Mouse (Mus musculus): ENCODE results near the gene Snta1.
A peak's percentile ranks its signal among the peaks of the same experiment; 100 is the strongest.
"Not testable (repeated sequence)": the region's sequence is repeated elsewhere in the genome, so short reads cannot be mapped to it uniquely, and the experiment has no call there.

Gene Snta1

GRCm38 (mm10) chr2:154372842-154373500, 34.9 kb downstream of the Snta1 start, which contains the start of gene Cdk5rap1:
Gene Cdk5rap1 (minus strand): TSS chr2:154373010.
- DNase-seq (ENCODE audit: low spot score in 2 of 2), result no peak

DNA sequence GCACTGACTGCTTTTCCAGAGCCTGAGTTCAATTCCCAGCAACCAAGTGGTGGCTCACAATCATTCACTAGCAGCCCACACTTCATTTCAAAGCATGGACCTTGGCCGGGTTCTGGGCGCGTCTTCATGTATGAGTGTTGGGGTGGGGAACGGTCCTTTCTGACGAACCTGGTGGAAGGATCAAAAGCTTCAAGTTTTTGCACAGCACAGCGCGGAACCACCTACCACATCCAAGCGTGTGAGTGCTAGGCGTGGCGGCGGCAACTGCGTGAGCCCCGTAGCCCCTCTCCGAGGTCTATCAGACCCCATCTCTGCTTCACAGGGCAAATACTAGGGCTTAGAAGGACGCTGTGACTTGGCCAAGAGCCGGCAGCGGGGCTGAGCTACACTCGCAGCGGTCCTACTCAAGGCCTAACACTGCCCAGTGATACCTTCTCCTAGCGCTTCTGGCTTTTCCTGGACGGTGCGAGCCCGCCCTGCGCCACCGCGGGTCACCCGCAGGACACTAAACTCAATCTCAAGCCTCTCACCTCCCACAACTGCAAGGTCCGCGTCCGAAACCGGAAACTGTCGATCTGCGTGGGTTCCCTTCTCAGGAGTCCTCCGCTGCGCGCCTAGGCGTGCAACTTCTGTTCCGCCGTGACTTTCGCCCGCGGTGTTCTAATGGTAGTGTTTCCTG, 35.6 kb downstream of the Snta1 start:
- peak; percentile 81 to 85 for DNase-seq (ENCODE audit: low spot score in 2 of 2)

- DNase-seq (ENCODE audit: low spot score in 2 of 2), result no peak
Measured at GRCm38 (mm10) chr2:154367510-154367909, 40.4 kb downstream of the Snta1 start.

DNA sequence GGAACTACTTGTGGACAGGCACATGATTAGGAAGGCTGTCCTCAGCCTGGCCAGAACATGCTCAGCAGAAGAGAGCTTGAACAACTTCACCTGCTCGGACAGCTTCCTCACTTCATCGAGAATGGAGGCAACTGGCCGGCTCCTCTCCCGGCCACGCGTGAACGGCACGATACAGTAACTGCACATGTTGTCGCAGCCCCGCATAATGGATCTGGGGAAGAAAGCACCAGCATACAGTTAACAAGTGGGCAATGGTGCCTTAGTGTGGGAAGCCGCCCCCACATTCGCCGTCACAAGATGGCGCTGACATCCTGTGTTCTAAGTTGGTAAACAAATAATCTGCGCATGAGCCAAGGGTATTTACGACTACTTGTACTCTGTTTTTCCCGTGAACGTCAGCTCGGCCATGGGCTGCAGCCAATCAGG, 53.9 kb downstream of the Snta1 start:
- DNase-seq (ENCODE audit: low spot score in 2 of 2), result not testable (repeated sequence)

DNA sequence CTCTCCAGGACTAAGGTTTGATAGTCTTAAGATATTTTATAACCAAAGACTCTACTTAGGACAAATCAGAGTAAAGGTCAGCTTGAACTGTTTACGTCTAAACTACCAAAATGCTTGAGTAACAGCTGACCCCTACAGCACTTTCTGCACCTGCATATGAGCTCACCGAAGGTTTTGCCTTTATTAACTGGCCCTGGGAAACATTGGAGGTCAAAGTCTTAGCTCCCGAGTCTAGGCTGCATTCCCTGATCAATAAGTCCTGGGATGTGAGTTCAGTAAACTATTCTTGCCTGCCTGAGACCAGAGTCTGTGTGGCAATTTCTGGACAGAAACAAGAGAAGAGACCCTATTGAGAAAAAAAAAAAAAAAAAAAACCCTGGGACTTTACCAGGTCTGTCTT, 59.7 kb downstream of the Snta1 start:
- no peak for DNase-seq (ENCODE audit: low spot score in 2 of 2)

DNA sequence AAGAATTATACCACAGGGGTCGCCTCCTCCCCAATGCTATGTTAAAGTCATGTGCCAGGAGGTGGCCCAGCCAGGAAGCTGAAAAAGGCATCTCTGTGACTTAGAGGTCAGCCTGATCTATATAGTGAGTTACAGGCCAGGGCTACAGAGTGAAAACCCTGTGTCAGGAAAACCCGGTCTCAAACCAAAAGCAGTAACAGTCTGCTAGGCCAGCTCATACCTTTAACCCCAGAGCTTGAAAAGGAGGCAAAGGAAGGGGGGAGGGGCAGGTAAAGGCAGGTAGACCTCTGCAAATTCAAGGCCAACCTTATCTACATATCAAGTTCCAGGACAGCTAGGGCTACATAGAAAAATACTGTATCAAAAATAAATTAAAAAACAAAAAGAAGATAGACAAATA, 68.5 kb downstream of the Snta1 start:
- DNase-seq (ENCODE audit: low spot score in 2 of 2), result no peak

DNA sequence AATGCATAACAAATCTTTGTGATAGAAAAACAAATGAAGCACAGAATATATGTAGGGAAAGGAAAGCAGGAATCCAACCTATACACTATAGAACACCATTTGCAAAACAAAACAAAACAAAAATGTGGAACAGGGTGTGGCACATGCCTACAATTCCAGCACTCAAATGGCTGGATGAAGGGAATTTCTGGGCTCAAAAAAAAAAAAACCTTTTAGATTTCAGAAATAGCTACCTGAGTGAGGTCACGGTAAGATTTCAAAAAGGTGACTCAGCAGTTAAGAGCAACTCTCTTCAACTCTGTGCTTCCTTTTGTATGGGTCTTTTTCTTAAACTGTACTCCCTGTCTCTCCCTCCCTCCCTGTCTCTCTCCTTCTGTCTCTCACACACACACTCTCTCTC, 69.7 kb downstream of the Snta1 start:
- DNase-seq (ENCODE audit: low spot score in 2 of 2), result no peak

DNA sequence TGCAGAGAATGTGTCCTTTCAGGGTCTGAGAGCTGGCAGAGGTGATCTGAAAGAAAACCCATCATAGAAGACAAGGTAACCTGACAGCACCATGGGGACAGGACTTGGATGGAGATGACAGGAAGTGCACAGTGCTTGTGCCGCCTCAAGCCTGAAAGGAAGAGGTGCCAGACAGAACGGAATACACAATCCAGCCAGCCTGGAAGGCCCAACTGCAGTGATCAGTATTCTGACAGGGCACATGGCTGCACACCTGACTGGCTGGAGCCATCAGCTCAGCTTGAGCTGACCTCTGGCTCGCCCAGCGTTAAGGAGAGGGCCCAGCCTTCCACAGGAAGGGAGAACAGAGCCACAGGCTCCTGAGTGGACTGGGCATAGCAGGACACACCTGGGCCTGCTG, 72.3 kb downstream of the Snta1 start:
- DNase-seq (ENCODE audit: low spot score in 2 of 2), result no peak

GRCm38 (mm10) chr2:154326852-154327251, 81.0 kb downstream of the Snta1 start:
- peak in 1 of 2 experiments; percentile 34 for DNase-seq (ENCODE audit: low spot score in 2 of 2)
